Mouse (Mus musculus): ENCODE measurements around the gene Nfia.

DNA sequence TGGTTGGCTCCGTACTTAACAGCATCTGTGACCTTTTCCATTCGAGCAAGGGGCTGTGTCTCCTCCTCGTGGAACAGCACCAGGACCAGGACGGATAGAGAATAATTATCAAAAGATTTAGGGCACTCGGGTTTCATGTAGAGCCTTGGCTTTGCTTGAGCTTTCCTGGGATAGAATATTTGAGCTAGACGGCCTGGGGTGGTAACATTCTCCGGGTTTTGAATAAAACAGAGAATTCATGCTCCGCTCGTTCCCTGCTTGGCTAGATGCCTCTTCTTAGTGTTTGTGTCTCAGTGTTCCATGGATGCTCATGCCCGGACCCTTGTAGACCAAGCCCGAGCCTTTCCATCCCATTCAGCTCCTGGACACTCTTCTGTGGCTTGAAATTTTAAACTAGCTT is 181.4 kb downstream of the Nfia start:
- TF ChIP-seq POLR2A (IDR thresholded peaks at IDR 0.05; ENCODE audit: borderline replicate concordance, insufficient read depth, low read length): no peak
- no peak for TF ChIP-seq CTCF (IDR thresholded peaks at IDR 0.05; ENCODE audit: borderline replicate concordance, insufficient read depth, low read depth, low read length)
